Mouse (Mus musculus) cerebellum, adult 9-10 months (tissue): Measurements from ENCODE around the gene Plcd3.

Source experiments
- DNase-seq: peaks from one replicate; pipeline ENCODE4 v3.0.0; 2022

The Plcd3 gene

DNA sequence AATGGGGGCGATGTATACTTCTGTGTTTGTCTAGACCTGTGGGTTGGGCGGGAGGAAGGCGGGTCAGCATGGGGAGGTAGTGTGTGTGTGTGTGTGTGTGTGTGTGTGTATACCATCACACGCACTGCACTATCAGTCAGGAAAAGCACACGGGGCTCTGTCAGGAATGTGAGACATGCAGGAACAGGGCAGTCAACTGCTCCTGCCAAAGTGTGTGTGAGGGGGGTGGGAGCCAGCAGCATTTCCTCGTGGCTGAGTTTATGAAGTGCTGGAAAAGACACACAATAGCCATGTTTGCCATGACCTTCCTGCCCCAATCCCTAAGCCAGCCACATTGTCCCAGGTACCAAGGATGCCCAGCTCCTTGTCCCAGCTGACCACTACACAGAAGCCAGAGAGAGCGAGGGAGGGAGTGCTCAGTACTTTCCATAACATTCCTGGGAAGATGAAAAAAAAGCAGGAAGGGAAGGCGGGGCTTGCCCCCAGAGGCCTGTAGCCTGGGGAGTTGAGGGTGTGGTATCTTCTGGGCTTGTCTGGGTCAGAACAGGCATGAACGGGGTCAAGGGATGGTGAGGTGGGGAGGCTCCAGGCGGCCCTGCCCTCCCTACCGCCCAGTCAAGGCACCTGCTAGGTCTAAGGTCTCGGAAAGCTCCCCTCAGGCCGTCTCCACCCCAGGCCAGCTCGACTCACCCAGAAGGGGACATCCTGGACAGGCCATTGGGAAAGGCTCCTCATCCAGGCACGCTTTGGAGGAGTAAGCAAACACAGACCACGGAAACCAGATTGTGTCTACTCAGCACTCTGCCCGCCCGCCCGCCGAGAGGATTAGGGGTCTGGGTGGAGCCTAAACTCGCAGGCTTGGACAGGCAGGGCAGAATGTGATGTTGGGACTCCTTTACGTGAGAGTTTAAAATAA is 4.2 kb downstream of the Plcd3 start:
- no peak for DNase-seq

DNA sequence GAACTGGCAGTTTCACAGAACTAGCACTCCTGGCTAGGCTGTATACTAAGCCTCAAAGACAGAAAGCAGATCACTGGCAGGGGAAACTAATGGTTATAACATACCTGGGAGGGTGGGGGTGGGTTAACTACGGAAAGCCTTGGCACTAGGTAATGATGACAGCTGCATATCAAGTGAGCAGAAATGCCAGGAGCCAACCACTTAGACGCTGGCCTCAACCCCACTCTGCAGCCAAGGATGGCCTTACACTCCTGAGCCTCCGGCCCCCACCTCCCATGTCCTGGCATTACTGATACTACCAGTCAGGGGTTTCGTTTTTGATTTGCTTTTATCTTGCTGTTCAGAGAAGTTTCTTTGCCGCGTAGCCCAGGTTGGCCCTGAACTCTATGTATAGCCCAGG is 5.7 kb downstream of the Plcd3 start:
- DNase-seq = no peak

DNA sequence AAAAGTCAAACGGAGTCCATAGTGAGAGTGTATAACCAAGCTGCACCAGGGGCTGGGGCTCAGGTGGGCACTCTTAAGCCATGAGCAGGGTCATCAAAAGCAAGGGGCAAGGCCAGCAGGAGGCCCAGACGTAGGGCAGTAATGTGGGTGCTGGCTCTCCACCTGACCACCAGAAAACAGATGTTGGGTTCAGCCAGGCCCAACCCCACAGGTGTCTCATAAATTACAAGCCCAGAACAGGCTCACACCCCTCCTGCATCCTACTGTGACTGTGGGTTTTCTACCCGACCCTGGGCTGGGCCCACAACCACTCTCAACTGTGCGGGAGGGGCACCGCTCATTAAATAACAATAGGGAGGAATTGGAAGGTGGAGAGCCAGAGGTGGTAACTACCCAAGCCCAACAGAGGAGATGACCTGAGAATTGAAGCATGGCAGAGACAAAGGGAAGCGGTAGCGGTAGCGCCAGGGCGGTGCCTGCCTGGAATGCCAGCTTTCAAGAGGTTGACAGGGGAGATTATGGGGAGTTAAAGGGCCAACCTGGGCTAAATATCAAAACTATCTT is 6.3 kb downstream of the Plcd3 start:
- no peak for DNase-seq

DNA sequence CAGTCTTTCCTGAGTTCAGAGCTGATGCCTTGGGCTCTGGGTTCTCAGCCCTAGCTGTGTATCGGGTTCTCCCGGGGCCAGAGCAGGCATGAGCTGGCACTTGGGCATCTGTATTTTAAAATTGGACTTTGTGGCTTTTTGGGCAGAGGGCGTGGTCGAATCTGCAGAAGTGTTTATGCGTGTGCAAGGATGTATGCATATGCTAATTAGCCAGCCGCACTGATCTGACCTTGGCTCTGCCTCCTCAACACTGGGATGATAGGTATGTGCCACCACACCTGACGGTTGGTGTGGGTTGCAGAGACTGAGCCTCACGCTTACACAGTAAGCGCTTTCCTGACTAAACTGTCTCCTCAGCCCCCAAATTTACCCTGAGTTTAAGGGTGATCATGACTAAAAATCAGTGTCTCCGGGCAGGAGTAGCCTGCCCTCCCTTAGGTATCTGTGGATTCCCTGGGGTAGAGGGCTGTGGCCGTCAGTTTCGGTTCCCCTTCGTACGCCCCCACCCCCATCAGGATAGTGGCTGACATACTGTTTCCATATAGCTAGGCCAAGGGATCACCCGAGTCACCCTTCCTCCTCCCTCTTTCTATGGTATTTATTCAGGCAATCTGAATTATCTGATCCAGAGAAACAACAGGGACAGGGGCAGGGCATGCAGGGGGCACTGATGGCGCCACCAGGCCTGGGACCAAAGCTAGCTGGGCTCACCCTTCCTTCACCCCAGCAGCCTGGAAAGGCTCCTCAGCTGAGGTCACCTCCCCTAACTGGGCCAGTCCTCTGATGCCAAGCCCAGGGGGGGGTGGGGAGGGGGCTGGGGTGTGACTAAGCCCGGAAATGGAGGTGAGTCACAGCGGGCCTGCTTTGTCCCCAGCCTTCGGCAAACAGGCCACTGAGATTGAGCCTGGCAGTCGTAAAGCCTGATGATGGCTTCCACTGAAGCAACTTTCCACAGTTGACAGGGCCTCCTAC is 7.3 kb downstream of the Plcd3 start:
- DNase-seq = no peak

DNA sequence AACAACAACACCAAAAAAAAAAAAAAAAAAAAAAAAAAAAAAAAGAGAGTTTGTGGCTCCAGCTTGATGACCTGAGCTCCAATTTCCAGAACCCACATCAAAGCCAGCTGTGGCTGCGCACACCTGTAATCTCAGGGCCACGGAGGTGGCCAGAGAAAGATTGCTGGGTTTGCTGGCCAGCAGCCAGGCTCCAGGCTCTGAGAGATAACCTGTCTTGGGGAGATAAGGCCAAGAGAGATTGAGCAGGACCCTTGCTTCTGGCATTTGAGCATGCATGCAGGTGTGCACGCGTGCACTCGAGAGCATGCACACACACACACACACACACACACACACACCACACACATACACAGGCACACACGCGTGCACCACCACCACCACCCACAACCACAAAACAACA is 8.2 kb downstream of the Plcd3 start:
- DNase-seq = no peak

DNA sequence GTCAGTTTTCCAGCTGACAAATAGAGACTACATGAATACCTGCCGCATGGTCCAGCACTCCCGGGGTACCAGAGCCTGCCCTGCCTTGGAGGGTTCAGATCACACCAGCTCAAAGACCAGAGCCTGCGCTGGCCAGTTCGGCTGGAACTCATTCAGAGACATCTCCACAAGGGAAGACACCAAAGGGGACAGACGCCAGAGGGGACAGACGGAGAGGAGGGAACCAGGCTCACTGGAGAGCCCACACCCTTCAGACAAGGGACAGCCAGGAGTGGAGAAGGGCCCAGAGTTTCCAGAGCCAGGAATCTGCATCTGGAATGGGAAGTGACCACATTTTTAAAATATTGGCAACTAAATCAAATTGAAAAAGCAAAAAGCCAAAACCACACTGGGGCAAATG is 19.8 kb downstream of the Plcd3 start:
- DNase-seq = no peak

DNA sequence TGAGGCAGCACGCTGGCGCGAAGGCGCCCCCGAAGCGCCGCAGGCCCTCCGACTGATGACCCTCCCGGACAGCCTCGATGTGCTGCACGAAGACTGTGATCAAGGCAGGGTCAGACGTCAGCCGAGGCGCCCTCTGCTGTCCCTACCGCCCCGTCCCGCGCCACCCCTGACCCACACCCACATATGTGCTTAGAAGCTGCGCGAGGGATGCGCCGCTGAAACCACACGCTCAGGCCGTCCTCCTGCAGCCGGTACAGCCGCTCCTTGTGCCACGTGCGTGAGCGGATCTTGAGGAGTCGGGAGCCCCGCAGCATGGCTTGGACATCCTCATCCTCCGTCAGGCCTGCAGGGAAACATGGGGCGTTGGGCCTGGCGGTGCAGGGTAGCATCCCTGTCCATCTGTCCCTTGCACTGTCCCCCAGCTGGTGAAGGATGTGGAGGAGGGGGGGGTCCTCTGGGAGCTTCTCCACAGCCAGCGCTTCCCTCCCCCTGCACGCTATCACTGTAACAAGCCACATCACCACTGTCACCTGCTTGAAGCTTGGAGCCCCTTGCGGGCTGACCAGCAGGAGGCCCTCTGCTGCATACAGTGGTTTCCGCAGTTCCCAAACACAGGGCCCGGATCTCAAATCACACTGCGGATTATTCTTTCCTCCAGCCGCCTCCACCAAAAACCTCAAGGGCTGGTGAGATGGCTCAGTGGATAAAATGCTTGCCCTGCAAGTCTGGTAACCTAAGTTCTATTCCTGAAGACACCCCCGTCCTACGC is 21.0 kb downstream of the Plcd3 start:
- DNase-seq = no peak

DNA sequence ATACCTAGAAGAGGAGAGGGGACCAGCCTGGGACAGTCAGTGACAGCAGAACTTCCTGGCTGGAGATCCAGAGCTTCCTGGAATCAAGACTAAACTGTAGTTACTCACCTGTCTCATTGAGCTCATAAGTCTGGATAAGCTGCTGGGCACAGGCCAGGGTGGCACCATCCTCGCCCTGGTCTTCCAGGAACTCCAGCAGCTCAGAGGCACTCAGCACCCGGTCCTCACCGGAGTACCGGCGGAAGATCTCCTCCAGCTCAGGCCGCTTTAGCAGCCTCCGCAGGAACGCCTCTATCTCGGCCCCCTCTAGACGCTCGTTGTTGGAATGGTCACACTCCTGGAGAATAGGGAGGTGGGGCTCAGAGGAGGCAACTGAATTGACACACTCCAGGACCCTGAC is 23.3 kb downstream of the Plcd3 start:
- no peak for DNase-seq

DNA sequence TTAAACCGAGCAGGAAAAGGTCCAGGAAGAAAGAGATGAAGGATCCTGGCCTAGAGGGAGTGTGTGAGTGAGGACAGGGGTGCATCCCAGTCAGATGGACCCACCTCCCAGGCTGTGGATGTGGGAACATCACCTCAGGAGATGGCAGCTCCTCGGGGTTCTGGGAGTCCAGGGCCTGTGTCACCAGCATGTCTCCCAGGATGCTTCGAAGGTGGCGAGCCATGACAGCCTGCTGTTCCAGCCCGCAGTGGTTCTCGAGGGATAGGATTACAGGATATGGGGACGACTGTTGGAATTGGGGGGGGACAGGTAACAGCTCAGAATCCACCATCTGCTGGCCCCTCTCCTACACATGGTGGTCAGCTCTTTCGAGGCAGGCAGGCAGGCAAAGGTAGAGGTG is 24.9 kb downstream of the Plcd3 start:
- DNase-seq = no peak

DNA sequence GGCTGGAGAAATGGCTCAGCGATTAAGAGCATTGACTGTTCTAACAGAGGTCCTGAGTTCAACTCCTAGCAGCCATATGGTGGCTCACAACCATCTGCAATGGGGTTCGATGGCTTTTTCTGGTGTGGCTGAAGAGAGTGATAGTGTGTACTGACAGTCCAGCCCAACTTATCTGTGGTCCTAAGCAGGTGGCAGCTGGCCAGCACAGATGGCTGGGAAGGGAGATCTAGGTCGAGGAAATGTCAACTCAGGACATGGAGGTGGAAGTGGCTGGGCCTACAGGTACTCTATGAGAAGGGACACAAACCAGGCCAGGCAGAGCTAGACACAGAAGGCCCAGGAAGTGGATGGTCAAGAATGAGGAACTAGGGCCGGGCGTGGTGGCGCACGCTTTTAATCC is 25.4 kb downstream of the Plcd3 start:
- DNase-seq = peak; percentile 76

DNA sequence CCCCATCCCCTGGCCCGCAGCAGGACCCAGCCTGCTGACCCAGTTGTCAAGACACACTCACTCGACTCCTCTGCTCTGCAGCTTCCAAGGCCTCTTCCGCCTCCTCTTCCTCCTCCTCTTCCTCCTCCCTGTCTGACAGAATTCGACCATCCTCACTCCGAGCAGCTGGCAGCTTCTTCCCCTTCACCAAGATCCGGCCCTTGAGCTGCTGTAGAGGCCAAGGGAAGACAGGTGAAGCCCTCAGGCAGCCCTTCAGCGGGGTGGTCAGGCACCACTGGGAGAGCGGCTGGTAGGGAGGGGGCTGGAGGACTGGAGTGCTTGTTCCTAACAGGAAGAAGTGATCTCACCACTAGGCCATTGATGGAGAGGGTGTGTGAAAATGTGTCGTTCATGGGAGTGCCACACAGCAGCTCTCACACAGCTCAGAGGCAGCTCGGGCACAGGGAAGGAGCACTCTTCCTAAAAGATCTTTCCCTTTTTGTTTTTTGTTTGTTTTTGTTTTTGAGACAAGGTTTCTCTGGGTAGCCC is 26.6 kb downstream of the Plcd3 start:
- no peak for DNase-seq

DNA sequence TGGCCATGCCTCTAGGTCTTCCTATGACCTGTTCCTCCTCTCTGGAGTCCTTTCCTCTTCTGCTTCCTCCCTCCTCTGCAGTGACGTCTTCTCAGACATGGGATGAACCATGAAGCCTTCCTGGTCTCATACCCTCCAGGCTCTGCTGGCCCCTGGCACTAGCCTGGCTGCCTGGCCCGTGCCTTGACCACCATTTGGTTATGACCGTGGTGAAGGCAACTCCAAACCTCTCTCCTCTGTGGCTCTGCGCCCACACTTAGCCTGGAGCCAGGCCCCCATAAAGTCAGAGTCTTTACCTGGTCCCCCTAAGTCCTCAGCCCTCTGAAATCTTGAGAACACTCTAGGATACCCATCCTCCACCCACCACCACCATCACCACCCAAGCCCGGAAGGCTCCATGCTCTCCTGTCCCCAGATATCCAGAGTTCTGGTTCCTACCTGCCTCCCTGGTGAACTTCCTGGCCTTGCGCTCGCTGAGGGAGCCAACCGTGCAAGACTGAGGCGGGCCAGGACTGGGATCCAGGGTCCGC is 27.3 kb downstream of the Plcd3 start:
- DNase-seq = no peak

DNA sequence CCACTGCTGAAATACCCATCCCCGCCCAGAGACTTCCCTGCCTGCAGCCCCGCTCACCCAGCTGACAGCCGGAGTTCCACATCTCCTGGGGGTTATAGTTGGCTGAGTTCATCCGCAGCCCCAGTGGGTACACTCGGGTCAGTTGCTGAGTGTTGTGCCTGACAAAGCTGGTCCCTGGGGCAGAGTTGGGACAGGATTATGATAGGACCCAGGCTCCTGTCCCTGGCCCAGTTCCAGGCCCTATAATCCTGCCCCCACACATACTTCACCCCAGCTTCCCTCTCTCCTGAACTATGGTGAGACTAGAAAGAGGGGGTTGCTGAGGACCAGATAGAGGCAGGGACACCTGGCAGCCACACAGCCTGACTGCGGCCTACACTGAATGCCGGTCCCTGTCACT is 27.8 kb downstream of the Plcd3 start:
- no peak for DNase-seq

DNA sequence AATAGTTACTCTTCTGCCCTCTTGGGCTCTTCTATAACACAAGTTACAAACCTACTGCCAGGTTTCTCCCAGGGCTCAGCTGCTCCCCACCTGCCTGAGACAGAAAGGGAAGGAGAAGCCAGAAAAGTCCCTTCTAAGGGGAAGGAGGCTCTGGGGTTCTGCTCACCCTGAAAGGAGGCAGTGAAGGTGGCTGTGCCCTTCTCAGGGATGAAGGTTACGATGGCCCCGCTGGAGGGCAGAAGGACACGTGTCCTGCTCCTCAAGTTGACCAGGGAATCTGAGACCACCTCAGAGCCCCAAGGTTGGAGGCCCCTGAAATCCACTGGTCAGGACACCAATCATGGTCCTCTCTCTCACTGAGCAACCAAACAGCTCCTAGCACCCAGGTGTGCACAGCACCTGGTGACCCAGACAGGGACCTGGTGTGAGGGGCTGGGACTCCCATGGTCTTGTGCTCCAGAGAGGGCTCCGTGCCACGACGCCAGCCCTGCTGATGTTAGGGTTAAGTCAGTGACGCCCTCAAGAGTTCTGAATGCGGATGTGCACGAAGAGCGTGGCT is 31.1 kb downstream of the Plcd3 start:
- no peak for DNase-seq

DNA sequence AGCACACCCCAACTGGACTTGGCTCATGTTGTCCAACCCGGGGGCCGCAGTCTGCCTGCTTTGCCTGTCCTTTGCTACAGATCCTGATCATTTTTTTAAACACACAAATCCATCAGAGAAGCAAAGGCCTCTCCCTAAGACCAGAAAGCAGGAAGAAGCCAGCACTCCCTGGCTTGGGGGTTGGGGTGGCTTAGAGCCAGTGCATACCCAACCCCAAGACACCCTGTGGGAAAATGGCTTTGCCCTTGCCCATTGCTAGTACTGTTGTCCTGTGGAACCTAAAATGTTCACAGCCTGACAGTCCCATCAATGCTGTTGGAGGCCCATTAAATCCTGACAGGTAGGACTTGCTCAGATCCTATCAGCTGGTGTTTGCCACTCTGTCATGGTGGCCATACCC is 31.7 kb downstream of the Plcd3 start:
- DNase-seq = no peak

DNA sequence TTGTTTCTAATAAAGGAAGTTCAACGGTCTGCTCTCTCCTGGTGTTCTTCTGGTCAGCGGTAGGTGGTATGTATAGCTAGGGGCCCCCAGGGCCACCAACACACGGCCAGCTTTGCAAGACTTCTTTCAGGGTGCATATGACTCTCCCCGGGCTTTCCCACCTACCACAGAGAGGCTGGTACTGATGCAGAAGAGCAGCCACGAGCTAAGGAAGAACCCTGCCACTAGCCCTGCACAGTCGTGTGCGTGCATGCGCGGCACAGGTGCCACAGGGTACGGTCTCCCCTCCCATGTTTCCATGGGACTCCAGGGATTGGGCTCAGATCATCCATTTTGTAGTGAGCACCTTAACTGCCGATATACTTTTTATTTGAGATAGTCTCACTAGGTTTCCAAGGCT is 32.6 kb downstream of the Plcd3 start:
- no peak for DNase-seq

DNA sequence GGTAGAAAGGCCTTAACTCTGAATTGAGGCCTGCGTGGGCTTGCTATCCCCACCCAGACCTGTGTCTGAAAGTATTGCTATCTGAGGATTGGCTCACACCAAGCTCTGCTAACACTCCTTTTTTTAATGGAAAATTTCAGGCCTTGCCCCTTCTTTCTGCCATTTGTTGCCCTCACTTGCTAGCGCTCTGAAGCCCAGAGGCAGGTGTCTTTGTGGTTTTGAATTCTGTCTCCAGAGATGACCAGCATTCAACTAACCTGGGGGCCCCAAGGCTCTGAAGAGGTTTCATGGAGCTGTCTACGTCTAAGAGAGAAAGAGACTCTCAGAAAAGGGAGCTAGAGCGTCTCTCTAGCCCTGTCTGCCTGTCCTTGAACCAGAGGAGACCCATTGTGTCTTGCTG is 33.2 kb downstream of the Plcd3 start:
- DNase-seq = no peak

DNA sequence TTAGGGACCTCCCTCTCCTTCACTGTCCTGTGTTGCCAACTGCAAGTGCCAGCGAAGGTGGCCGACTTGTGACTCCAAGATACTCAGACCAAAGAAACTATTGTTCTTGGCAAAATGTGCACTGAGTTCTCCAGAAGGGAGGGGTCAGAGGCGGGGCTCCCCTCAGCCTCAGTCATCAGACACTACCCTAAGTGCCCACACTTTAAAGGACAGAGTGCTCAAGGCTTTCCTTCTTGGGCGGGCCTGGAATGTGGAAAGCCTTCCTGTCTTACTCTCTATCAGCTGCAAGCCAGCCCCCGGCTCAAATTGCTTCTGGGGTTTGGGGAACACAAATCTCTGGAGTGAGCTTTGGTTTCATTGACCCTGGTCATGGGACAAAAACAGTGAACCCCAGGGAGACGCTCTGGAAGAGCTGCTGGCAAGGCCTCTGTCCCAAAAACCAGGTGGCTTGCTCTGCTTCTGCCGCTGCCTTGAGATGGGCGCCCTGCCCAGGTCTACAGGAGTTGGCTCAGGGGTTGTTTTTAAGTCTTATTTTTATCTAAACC is 33.9 kb downstream of the Plcd3 start:
- DNase-seq = no peak

DNA sequence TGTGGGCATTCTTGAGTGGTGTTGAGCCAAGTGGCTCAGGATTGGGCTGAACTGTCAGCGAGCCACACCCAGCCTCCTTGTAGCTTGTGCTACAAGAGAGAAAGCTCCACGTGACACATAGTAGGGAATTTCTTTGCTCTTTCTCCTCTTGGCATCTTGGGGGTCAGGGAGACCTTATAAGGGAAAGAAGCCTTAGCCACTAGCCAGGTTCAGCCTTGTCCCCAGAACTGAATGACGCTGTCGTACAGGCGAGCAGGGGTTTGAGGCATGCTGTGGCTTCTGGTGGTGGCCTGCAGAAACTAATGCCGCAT is 34.5 kb downstream of the Plcd3 start:
- DNase-seq = no peak

DNA sequence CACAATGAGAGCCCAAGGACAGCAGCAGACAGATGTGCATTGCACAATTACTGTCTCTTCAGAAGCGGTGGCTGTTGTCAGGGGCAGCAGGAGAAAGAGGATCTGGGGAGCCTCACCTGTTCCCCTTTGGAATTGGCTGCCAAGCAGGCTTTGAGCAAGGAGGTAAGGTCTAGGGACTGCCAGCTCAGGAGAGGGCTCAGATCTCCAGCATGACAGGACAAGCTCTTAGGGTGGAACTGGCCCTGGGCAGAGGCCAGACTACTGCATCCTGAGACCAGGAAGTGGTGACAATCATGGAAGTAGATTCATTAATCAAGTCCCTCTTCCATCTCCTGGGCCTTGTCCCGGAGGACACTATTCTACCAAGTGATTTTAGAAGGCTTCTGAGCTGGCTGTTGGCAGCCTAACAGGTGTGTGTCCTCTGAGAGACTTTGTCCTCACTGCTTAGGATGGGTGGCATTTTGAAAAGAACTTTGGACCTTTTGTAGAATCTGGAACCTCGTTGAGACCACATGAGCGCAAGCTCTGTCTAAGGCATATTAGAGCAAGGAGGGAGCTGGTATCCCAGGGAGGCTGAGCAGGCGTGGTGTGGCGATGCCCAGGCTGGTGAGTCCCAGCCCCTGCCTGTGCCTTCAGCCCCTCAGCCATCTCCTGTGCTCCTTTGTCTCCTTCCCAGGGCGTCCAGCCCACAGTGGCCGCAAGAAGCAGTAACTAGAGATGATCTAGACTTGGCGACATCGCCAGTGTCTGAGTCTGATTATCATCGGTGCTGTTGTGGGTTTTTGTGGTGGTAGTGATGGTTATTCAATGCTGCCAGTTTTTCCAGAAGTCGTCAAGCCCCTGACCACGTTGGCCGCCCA is 35.0 kb downstream of the Plcd3 start:
- no peak for DNase-seq
